Comparison of ENCODE assay signal across 27 mouse cellular contexts in the genomic region with DNA sequence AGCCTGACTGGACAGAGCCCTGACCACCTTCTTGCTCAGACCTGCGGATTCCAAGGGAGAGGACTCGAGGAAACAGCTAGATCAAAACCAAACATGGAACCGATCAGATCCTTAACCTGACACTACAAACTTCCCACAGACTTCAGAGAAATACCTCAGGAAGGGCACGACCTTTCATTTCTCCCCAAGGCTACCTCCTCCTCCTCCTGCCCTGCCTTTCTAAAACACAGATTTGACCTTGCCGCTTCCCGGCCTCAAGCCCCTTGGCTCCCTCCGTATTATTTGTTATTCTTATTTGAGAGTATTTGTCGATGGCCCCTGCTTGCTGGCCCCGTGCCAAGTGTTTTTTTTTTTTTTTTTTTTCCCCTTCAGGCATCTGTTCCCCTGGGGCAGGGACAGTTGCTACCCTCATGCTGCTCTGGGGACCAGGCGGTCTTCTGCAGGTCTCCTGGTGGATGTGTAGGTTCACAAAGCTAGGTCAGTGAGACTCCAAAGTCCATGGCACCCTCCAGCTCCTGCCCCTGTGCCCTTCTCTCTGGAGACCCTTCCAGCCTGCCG. TPM values are rescaled to one million over a fixed set of nuclear protein-coding genes. Genes with fewer than 3 reads are reported as not detected.
DNase-seq lines count a peak whose midpoint lies in the region; ATAC-seq lines count a peak whose summit lies in the region.
"Had no signal": no experiment of that assay in that cellular context is flagged by ENCODE, and none has a peak within 500 bp of the region (broad histone marks: within the 10 kb centered on the region; RNA-seq: fewer than 3 reads in every experiment).

No protein-coding gene starts in this region.

- 38% methylated on average over 11 of the region's 11 CpGs for WGBS in heart, embryonic 12.5 days

- peak; percentile 80 for DNase-seq in heart, adult 11 months
- DNase-seq in retina, postnatal 1 day = peak; percentile 42
- no peak for DNase-seq in retina, embryonic 14.5 days (ENCODE audit: low spot score)
- peak; percentile 58 for DNase-seq in embryo, embryonic 10.5 days (ENCODE audit: low spot score)
- DNase-seq in layer of hippocampus, postnatal 10 days (ENCODE audit: low spot score in 2 of 2) = no peak
- DNase-seq: adrenal gland, postnatal 14 days; cerebellum, adult 8-10 months; cerebellum, postnatal 36 days; heart, adult 18-20 months; kidney, adult 2 months; kidney, postnatal 10 days; lung, postnatal 4 days; thymus, postnatal 4 days had no signal

- H3K36me3 ChIP-seq in heart, embryonic 12.5 days = no peaks in the 10 kb centered on the region
- H3K36me3 ChIP-seq: embryonic facial prominence, embryonic 12.5 days; forebrain, embryonic 12.5 days; heart, embryonic 15.5 days; limb, embryonic 15.5 days; stomach, embryonic 15.5 days had no signal

- no peak for ATAC-seq in heart, embryonic 12.5 days (ENCODE audit: insufficient number of reproducible peaks, low FRiP score)
- no peak for ATAC-seq in granulocyte monocyte progenitor cell, adult 5-6 weeks (replicated peaks; ENCODE audit: poor library complexity, severe bottlenecking)
- ATAC-seq: CD4-positive, CD25-positive, alpha-beta regulatory T cell, adult 4 months had no signal

- no peak overlapping the region for H3K27ac ChIP-seq in heart, embryonic 12.5 days (ENCODE audit: poor library complexity, severe bottlenecking)
- H3K27ac ChIP-seq: embryonic facial prominence, embryonic 12.5 days; forebrain, embryonic 12.5 days; heart, embryonic 15.5 days; hindbrain, embryonic 14.5 days; left cerebral cortex, adult 2 months; limb, embryonic 15.5 days; liver, embryonic 14.5 days had no signal

- 0 out of 2 replicates have a peak, but pooled peaks cover 3% of the 10 kb centered on the region for H3K27me3 ChIP-seq in heart, embryonic 12.5 days (replicated peaks)
- H3K27me3 ChIP-seq: embryonic facial prominence, embryonic 12.5 days; stomach, embryonic 15.5 days had no signal

- H3K4me1 ChIP-seq in heart, embryonic 12.5 days (replicated peaks) = peaks cover 25% of the 10 kb centered on the region

- H3K4me3 ChIP-seq in heart, embryonic 12.5 days = no peak overlapping the region
- H3K4me3 ChIP-seq: embryonic facial prominence, embryonic 12.5 days; forebrain, embryonic 12.5 days; heart, embryonic 15.5 days; left cerebral cortex, adult 2 months; limb, embryonic 15.5 days; stomach, embryonic 15.5 days had no signal

- H3K4me2 ChIP-seq in heart, embryonic 12.5 days = no peak overlapping the region
- H3K4me2 ChIP-seq: embryonic facial prominence, embryonic 12.5 days; forebrain, embryonic 12.5 days; heart, embryonic 15.5 days; hindbrain, embryonic 14.5 days; limb, embryonic 15.5 days; stomach, embryonic 15.5 days had no signal

- no peak overlapping the region for H3K9ac ChIP-seq in heart, embryonic 12.5 days
- H3K9ac ChIP-seq: embryonic facial prominence, embryonic 12.5 days; forebrain, embryonic 12.5 days; heart, embryonic 15.5 days; hindbrain, embryonic 14.5 days; limb, embryonic 15.5 days; liver, embryonic 14.5 days; stomach, embryonic 15.5 days had no signal

- no peaks in the 10 kb centered on the region for H3K9me3 ChIP-seq in heart, embryonic 12.5 days (replicated peaks)
- H3K9me3 ChIP-seq: embryonic facial prominence, embryonic 12.5 days; forebrain, embryonic 12.5 days; heart, embryonic 15.5 days; limb, embryonic 15.5 days; stomach, embryonic 15.5 days had no signal

RNA-seq across cellular contexts. Expression of a gene that starts 26.2 kb away (rescaled TPM):
- polyA plus RNA-seq in heart, embryonic 12.5 days (2016; fragmentation: Nextera tagmentation; extraction: Ambion mirVana) = 0.04 and 0.06 TPM in 2 replicates
- total RNA-seq in granulocyte monocyte progenitor cell, adult 5-6 weeks (2014; fragmentation: Nextera tagmentation) = not detected in 2 replicates
- total RNA-seq in granulocyte monocyte progenitor cell, adult 5-6 weeks (2017) = not detected in 2 replicates
- under 1 TPM in 1 of 2 experiments, not detected in 1; 0.27 TPM for total RNA-seq in layer of hippocampus, postnatal 10 days (2021)
- total RNA-seq: adrenal gland, postnatal 14 days; megakaryocyte-erythroid progenitor cell, adult 5-6 weeks had no signal
- polyA plus RNA-seq: CD4-positive, CD25-positive, alpha-beta regulatory T cell, adult 4 months; heart, embryonic 15.5 days; intestine, embryonic 14.5 days; lung, embryonic 16.5 days had no signal

Comparison
In these comparisons a context has a peak if more than half of its experiments do, and no peak if none do; other contexts are left out.
1. DNase-seq: peak in heart, adult 11 months (single experiment), retina, postnatal 1 day (single experiment) and embryo, embryonic 10.5 days (single experiment); none in retina, embryonic 14.5 days (single experiment) and layer of hippocampus, postnatal 10 days (0 of 2).